Mouse (Mus musculus): ENCODE results near the gene Stim1.

Stim1 gene

DNA sequence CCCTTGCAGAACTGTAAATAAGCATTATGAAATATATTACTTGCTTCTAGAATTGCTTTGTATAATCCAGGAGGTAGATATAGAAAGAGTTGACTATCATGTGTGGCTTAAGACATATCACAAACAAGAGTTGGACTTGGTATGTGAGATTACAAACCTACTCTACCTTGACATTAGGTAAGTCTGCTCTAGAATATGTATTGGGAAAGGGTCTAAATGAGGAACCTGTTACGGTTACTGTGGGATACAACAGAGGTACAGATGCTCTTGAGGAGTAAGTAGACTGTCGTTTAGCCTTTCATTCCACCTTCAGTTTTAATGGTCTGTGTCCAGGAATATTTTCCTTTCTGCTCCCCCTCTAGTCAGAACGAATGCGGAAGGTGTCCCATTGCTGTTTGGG is 34.9 kb downstream of the Stim1 start:
- DNase-seq (ENCODE audit: low read depth): no peak

DNA sequence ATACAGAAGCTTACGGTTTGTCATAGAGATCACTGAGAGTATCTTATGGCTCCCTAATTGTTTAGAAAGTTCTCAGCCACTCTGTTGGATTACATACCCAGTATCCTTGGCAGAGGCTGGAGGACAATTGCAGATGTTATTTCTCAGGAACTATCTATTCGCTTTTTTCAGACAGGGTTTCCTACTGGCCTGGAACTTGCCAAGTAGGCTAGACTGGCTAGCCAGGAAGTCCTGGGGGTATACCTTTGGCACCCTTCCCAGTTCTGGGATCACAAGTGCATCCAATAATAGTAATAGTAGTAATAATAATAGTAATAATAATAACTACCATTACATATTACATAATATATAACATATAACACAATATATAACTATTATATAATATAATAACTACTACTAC is 38.0 kb downstream of the Stim1 start:
- no peak for DNase-seq (ENCODE audit: low read depth)

DNA sequence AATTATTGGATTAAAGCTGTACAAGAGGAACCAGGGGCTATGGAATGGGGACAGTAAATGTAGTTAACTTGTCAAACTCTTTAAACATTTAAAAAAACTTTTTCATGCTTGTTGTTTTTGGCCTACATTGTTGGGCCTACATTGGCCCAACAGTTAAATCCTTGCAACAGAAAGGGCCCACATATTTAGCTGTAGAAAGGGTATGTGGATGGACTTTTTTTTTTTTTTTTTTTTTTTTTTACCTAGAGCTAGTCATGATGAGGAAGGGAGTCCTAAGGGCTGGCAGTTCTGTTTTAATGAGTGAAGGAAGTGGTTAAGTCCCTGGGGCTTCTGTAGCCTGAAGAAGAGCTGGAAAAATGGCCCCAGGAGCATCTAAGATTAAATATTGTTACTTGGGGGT is 42.7 kb downstream of the Stim1 start:
- DNase-seq (ENCODE audit: low read depth): peak; percentile 35

DNA sequence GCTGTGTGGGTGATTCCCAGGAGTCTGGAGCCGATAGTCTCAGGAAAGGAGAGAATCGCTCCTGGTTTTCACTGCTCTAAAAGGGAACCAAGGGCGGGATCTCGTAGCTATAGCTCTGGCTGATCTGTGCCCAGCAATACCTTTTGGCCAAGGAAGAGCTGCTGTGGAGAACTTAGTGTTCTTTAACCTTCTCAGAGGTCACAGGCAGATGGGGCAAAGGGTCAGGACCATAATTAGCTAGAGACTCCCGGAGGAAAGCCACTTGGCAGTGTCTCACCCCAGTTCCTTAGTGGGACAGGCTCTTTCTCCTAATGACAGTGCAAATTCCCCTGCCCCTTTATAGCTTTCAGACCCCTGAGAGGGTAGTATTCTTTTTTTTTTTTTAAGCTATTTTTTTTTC is 43.2 kb downstream of the Stim1 start:
- no peak for DNase-seq (ENCODE audit: low read depth)

DNA sequence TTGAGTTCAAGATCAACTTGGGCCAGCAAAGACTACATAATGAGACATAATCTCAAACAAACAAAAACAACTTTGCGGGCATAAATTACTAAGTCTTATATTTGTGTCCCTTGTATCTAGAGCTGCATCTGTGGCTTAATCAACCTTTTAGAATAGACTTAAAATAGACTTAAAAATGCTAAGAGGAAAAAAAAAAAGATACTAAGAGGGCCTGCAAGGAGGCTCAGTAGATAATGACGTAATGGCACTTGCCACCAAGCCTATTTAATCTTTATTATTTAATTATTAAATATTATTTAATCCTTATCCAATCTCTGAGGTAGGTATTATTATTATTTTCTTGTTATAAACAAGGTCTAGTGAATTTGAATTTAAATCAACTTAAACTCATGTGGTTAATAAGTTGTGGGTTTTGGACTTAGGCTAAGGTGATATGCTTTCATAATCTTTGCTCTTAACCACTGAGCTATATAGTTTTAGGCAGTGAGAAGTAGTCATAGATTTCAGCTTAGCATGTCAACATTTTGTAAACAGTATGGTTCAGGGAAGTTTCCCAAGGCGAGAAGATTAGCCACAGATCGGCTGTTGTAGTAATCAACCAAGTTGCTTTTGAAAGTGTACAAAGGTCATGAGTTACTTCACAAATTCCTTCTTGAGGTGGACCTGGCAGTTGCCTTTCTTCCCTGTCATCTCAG is 45.4 kb downstream of the Stim1 start:
- DNase-seq (ENCODE audit: low read depth): peak; percentile 77

DNA sequence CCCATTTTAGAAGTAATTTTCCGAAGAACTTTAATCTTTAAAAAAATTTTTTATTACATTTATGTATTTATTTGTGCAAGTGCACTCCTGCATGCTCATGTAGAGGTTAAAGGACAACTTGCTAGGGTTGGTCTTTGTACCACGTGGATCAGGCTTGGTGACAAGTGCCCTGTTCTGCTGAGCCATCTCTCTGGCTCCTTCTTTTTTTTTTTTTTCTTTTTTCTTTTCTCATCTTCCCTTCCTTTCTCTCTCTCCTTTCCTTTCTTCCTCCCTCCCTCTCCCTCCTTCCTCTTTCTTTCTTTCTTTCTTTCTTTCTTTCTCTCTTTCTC is 45.9 kb downstream of the Stim1 start:
- no peak for DNase-seq (ENCODE audit: low read depth)

DNA sequence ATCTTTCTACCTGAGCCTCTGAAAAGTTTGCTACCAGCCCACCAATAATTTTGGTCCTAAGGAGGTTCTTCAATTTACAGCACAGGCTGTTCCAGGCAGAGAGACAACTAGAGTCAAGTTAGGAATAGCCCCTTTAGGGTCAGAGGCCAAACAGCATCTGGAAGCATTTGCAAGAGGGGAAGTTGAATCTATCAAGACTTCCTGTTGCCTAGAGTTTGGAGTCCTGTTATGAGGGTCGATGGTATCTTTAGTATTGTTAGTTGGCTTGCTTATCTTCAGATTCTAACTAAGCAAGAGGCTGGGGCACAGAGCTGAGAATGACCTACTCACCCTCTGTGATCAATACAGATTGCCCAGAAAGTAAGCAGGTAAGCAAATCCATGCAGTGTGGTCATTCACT is 46.5 kb downstream of the Stim1 start:
- DNase-seq (ENCODE audit: low read depth): peak; percentile 76

DNA sequence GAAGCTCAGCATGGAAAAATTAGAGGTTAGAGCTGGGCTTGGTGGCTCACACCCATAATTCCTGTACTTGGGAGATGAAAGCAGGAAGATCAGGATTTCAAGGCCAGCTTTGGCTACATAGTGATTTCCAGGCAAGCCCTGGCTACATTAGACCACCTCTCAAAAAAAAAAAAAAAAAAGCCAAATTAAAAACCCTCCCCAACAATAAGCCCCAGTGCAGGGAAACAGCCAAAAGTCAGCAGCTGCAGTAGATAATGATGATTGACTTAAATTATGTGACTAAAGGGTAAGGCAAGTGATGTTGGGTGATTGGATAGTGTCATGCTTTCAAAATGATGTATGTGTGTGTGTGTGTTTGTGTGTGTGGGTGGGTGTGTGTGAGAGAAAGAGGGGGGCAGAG is 47.3 kb downstream of the Stim1 start:
- DNase-seq (ENCODE audit: low read depth): no peak

DNA sequence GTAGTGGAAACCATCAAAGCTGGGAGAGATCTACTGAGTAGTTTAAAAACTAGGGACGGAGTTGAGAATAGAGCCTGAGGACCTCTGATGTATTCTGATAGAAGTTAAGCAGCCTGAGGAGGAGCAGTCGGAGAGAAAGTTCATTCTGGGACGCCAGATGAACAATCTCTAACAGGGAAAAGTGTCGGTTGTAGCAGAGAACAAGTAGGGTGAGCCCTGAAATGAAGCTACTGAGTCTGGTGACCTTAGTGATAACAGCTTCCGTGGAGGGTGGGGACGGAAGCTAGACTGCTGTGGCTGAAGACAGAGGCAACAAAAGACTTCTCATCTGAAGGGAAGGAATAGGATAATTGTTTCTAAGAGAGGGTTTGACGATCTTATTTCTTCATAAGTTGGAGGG is 47.8 kb downstream of the Stim1 start:
- no peak for DNase-seq (ENCODE audit: low read depth)

DNA sequence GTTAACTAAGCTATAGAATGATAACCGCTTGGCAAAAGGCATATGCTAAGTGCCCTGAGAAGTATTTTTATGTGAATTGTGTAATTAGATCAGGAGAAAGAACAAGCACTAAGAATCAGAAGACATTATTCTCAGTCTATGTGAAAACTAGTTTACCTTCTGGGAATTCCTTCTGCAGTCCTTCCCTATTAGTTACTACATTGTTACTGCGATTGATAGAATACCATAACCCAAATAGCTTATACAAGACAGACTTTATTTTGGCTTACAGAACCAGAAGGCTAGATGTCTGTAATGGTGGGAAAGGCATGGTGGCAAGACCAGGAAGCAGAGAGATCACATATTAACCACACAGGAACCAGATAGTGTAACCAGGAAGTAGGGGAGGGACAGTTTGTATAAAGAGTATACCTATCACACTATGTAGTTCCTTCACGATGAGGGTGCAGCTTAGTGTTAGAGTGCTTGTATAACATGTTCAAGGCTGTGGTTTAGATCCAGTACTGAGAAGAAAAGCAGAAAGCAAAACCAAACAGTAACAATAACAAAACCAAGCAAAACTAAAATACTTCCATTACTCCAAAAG is 50.1 kb downstream of the Stim1 start:
- peak; percentile 87 for DNase-seq (ENCODE audit: low read depth)

DNA sequence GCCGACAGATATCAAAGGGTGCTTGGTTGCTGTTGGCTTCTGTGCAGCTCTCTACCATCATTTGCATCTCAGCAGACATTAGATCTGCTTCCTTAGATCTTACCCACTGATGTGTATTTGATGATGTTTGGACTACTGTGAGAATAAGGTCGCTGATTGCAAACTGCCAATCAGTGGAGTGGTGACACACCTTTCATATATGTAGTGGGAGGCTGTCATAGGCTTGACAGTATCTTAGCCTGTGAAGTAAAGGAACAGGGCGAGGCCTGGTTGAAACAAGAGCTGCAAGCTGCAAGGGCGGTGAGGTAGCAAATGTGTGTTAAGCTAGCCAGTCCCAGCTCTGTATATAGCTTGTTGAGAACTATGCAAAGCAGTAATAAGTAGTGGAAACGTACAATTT is 54.5 kb downstream of the Stim1 start:
- no peak for DNase-seq (ENCODE audit: low read depth)

DNA sequence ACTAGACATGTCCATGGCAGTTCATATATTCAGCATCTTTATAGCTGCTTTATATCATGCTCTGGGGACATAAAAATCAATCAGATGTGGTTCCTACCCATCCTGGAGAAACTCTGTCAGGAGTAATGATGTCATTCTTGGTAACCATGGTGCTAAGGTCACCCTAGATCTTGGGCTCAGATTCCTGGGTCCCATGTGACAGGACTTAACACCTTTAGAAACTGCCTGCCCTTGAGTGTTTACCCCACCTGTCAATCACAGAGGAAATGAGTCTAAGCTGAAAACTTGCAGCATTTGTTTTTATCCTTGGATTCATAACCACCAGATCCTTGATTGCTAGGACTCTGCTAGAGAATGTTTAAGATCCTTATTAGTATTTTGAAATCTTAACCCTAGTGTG is 58.7 kb downstream of the Stim1 start:
- no peak for DNase-seq (ENCODE audit: low read depth)

DNA sequence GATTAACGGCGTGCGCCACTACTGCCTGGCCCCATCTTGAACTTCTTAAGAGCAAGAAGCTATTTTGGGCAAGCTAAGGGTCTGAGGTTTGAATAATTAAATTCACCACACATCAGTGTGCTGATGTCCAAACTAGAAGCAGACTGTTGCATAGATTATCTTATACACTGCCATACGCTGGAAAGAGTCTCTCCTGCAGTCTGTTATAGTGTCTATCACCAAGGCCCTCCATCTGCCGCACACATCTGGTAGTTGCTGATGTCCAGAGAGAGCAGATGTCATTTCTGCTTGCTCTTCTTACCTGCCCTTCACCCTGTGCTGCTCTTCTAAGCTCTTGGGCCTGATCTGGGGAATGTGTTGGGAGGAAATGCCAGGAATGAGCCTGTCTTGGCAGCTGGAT is 62.7 kb downstream of the Stim1 start:
- DNase-seq (ENCODE audit: low read depth): no peak

DNA sequence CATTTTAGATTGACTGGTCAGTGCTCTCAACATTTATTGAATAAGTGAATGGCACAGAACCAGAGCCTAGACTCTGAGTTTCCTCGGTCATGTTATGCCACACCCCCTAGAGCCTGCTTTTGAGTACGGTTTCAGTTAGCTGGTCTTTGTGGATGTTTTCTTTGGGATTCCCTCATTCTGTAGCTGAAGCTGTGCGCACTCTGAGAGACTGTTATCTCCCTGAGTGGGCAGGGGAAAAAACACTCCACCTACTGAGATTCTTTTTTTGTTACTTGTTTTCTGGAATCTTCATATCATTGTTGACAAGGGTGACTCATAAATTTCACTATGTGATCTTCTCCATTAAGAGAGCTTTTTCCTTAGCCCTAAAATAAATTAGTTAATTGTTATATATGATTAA is 63.9 kb downstream of the Stim1 start:
- no peak for DNase-seq (ENCODE audit: low read depth)

DNA sequence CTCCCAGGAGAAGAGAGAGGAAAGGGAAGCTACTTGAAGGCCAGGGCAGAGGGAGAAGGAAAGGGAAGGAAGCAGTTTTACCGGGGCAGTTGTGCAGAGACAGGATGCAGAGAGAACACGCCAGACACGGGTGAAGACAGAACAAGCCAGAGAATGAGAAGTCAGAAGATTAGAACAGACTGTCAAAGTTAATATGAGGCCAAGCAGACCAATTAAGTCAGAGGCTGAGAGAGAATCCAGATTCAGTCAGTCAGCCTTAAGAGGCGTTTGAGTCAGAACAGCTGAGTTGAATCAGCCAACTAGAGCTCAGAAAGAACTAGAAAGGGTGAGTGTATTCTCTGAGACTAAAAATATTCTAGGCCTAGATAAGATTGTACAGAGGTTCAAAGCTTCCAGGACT is 66.1 kb downstream of the Stim1 start:
- DNase-seq (ENCODE audit: low read depth): peak; percentile 36

DNA sequence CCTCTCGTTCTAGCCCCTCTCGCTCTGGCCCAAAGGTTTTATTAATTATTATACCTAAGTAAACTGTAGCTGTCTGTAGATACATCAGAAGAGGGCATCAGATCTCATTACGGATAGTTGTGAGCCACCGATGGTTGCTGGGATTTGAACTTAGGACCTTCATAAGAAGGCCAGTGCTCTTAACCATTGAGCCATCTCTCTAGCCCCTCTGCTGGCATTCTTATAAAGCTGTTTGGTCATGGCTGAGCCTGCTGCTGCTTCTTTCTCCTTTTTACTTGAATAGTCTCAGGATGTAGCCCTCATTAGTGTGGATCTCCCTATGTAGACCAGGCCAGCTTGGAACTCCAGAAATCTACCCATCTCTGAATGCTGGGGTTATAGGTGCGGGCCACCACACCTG is 69.7 kb downstream of the Stim1 start:
- no peak for DNase-seq (ENCODE audit: low read depth)

DNA sequence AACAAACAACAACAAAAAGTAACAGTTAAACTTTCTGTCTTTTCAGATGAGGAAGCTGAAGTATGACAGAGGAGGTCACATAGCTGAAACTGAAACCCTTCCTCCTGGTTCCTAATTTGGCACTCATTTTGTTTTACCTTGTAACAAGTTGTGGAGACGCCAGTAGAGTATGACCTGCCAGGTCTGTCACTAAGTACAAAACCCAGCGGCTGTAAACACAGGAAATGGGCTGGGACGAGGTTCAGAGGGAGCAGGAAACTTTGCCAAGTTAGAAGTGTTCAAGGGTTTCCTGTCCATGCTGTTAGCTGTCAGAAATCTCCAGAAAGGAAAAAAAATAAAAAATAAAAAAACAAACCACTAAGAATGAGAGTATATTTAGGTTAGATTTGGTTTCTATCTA is 70.3 kb downstream of the Stim1 start:
- DNase-seq (ENCODE audit: low read depth): peak; percentile 88

DNA sequence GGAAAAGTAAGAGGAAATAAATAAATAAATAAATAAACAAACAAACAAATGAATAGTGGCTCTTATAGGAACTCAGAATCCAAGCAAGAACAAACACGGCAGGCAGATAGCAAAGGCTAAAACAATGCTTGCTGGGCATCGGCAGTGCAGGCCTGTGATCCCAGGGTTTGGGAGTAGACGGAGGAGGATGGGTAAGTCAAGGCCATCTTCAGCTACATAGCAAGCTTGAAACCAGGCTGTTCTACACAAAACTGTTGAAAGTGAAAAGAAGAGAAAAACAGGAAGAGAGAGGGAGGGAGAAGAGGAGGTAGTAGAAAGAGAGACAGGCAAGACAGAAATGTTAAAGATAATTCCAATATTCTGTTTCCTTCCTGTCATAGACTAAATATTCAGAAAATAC is 71.3 kb downstream of the Stim1 start:
- DNase-seq (ENCODE audit: low read depth): no peak

DNA sequence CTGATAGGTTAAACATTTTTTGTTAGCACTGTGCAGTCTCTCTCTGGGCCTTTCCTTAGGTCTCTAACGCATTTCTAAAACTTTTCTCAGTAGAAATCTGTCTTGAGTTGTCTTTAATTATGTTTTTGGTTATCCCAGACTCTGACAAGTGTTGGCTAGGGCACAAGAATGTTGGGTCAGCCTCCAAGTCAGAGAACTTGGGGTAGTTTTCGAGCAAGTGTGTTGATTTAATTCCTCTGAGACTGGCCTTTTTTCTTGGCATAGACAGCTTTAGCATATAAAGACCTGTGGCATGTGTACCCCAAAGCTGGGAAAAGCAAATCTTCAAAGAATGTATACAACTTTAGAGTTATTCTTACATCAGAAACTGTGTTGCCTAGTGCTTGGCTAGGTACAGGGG is 78.3 kb downstream of the Stim1 start:
- no peak for DNase-seq (ENCODE audit: low read depth)

DNA sequence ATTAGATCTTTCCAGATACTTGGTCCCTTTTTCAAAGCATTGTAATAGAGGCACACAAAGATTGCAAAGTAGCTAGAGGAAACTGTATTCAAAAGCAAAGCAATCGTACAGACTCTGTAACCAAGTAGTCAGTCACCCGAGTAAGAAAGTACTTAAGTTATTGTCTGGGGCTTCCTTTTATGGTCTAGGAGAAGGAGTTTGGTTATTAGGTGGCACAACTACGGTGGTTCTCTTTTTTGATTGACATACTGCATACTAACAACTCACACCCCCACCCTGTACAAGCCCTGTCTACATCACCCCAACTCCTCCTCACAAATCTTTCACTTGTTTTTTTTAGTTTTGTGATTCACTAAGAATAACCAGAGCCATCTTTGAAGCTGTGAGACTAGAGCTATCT is 79.7 kb downstream of the Stim1 start:
- no peak for DNase-seq (ENCODE audit: low read depth)

DNA sequence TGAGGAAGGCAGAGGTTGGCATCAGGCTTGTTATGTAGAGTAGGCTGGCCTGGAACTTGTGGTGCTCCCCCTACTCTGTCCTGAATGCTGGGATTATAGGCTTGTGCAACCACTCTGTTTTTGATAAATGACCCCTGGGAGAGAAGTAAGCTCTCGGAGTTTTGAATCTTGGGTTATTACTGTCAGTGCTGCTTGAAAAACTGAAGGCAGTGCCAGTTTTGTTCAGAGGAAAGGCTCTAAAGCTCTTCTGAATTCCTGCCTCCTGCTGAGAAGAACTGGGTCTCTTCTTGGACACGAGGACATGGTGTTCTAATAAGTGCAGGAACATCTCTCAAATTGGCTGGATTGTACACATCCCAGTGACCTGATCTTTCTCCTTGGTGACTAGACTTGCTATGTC is 81.1 kb downstream of the Stim1 start:
- DNase-seq (ENCODE audit: low read depth): no peak

DNA sequence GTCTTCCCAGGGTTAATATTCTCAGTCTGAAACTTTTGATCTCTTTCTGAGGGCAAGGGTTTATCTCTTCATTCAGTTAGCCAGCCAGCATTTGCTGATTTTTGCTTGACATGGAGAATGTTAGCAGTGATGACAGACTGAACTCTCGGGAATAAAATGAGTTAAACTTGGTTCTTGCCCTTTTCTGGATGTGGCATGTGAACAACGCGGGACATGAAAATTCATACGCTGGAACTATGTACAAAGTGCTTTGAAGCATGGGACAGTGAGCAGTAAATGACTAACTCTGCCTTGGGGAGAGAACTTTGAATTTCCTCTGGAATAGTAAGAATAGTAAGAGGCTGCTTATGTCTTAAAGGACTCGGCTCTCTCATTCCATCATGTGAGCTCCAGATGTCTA is 81.6 kb downstream of the Stim1 start:
- DNase-seq (ENCODE audit: low read depth): no peak

DNA sequence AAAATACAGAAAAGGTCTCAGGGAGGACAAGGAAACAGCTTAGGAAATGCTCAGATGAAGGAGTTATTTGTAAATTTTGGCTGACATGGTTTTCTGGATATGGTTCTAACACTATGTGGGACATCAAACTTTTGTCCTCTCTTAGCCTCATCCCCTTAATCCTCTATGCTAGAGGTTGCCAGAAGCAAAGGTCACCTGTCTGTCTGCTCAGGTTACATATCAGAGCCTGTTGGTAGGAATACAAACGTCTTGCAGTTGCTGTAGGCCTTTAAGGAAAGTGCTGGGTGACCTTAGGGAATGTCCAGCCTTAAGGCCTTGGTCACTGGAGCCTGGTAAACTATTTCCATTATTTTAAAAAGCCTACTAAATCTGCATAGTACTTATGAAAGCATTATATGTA is 85.8 kb downstream of the Stim1 start:
- no peak for DNase-seq (ENCODE audit: low read depth)

DNA sequence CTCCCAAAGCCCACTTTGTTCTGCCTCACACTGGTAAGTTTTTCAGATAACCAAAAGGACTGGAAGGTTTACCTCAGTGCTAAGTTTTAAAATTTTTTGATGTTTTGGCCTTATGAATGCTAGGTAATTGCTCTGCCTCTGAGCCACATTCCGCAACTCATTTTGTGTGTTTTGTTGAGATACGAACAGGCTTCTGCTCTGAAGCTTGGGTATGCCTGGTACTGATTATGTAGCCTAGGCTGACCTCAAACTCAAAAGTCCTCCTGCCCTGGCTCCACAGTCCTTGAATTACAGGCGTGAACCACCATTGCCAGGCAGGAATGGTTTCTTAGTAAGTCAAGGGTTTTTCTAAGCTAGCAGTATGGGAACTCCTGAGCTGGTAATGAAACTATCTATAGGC is 90.5 kb downstream of the Stim1 start:
- DNase-seq (ENCODE audit: low read depth): no peak

DNA sequence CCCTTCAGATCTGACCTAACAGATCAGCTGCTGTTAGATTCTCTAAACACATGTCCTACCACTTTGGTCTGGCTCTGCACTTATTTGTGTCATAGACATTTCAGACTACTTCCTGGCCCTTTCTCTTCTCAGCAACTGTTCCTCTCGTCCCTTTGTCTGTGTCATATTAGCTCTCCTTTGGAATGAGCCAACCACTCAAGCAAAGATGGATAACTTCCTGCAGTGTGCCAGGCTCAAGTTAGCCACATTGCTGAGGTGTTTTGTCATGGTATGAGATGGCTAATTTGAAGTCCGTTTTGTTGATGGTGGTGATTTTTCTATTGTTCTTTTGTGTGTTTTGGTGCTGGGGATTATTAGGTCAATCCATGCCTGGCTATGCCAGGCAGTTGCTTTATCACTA is 93.7 kb downstream of the Stim1 start:
- DNase-seq (ENCODE audit: low read depth): no peak
